Mouse (Mus musculus) erythroblast, embryonic 14.5 days (primary cell): Measurements from ENCODE around the gene B3galt6. TPM values are rescaled to one million over a fixed set of nuclear protein-coding genes. Genes with fewer than 3 reads are reported as not detected.

Experiments used
- H3K27me3 ChIP-seq: 2 replicates; pipeline ENCODE4 v1.6.1; 2012; ENCODE audit warnings: inconsistent platforms; ENCODE audit not compliant: control insufficient read depth
- H3K36me3 ChIP-seq: 2 replicates; pipeline ENCODE4 v1.6.1; 2012; ENCODE audit warnings: mild to moderate bottlenecking, inconsistent platforms; ENCODE audit not compliant: control insufficient read depth
- H3K4me1 ChIP-seq: 2 replicates; pipeline ENCODE4 v1.6.1; 2012; ENCODE audit warnings: inconsistent platforms; ENCODE audit not compliant: control insufficient read depth
- H3K4me3 ChIP-seq: replicated peaks from 2 replicates; pipeline ENCODE3; 2012; ENCODE audit warnings: moderate library complexity, mild to moderate bottlenecking, inconsistent platforms
- H3K9me3 ChIP-seq: 2 replicates; pipeline ENCODE4 v1.6.1; 2012; ENCODE audit warnings: low read length, inconsistent platforms, mixed read lengths; ENCODE audit not compliant: control insufficient read depth
- GATA1 ChIP-seq: IDR thresholded peaks from 2 replicates; pipeline ENCODE4 v1.6.1; 2012; ENCODE audit warnings: low read length, inconsistent platforms, mixed read lengths
- TAL1 ChIP-seq: IDR thresholded peaks from 3 replicates; pipeline ENCODE4 v1.6.1; 2012; ENCODE audit warnings: low read length, inconsistent platforms, mixed read lengths
- polyA plus RNA-seq: library from polyadenylated mRNA; stranded (reverse); fragments of >175 nt; gene quantifications from 2 replicates; pipeline ENCODE4 v1.2.3, GENCODE M21; 2012

B3galt6 gene
- polyA plus RNA-seq, 1 experiment = 0.11 TPM

DNA sequence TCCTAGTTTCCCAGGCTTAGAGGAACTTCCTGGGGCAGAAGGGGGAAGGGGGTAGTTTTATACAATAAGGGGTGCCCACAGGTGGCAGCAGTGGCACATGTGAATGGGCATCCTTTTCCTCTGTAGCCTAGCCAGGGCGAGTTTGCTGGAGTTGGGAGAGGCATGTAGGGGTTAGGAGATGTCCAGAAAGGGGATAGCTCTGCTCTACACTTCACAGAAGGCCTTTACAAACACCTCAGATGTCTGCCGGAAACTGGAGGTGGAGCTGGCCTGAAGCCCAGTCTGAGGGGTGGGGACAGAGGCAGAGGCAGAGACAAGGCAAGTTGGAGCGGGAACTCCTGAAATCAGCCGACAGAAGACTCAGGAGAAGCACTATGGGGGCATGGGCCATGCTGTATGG lies 33.6 kb upstream of the B3galt6 start, which contains the start of gene Tnfrsf18:
Gene Tnfrsf18, plus strand, starts transcription at position 152 of the 400 bp plus-strand sequence.
- H3K36me3 ChIP-seq = no peaks in the 10 kb centered on the region
- no peak within 1 kb of the TSS for H3K4me3 ChIP-seq
- peaks cover 4% of the 10 kb centered on the region for H3K4me1 ChIP-seq
- no peak for TF ChIP-seq GATA1
- TF ChIP-seq TAL1 = no peak
- H3K9me3 ChIP-seq = no peaks in the 10 kb centered on the region
- no peaks in the 10 kb centered on the region for H3K27me3 ChIP-seq

GRCm38 (mm10) chr4:156024184-156024583 lies 31.7 kb upstream of the B3galt6 start:
- Histone ChIP-seq H3K27me3 (no peaks in the 10 kb centered on the region), H3K4me3 (no peak overlapping the region), H3K36me3 (no peaks in the 10 kb centered on the region), H3K4me1 (peaks cover 4% of the 10 kb centered on the region), H3K9me3 (no peaks in the 10 kb centered on the region)
- no peak for TF ChIP-seq TAL1

DNA sequence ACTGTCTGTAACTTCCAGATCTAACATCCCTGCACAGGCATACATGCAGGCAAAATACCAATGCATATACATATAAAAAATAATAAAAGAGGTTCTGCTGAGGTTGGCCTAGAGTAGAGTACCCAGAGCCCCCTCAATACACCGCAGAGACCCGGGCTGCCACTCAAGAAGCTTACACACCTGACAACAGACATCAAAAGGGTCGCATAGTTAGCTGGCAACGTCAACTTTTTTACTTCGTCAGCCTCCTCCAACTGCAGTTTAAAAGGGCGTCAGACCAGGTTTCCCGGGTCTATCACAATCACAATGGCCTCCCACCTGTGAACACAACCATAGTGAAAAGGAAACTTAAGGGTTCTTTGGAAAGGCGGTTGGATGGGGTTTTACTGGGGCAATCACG lies 31.1 kb upstream of the B3galt6 start:
- no peak for TF ChIP-seq TAL1
- TF ChIP-seq GATA1 = no peak
- no peak overlapping the region for H3K4me3 ChIP-seq

DNA sequence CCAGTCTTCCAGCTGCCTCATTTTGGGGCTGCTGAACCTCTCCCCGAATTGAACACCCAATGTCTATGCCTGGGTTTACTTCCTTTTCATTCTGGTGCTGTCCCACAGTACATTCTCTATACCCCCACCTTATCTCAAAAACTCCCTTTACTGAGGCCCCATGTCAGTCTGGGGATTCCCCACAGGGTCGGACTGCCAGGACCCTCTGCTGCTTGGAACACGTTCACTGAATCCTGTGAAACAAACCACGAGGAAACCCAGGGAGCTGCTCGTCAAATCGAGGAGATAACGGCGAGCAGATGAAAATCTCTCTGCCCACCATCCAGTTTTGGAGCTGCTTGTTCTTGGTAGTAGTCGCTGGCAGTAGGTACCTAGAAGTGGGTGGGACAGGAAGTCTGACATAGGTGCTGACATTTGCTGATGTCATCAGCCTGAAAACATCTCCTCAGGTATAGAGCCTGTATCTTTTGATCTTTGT lies 29.5 kb upstream of the B3galt6 start:
- H3K36me3 ChIP-seq = peaks cover 4% of the 10 kb centered on the region
- H3K9me3 ChIP-seq = no peaks in the 10 kb centered on the region
- no peak overlapping the region for H3K4me3 ChIP-seq
- no peaks in the 10 kb centered on the region for H3K27me3 ChIP-seq
- peaks cover 4% of the 10 kb centered on the region for H3K4me1 ChIP-seq
- no peak for TF ChIP-seq TAL1

More for the DNA sequence above, 31.1 kb upstream of the B3galt6 start:
- Histone ChIP-seq H3K27me3 (no peaks in the 10 kb centered on the region), H3K36me3 (no peaks in the 10 kb centered on the region), H3K4me1 (peaks cover 4% of the 10 kb centered on the region), H3K9me3 (no peaks in the 10 kb centered on the region)

DNA sequence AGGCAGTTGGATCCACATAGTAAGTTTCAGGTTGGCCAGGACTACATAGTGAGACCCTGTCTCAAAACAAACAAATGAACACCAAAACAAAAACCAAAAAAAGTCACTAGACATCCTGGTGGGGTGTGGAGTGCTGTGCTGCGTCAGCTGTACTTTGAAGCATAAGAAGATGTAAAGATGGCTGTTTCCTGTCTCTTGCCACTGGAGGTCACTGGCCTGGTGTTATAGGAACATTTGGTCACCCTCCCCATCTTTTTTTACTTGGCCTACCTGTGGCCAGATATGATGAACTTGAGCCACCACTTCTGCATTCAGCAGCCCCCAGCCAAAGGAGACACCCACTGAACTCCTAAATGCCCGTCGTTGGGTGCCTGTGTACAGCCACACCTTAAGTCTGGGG lies 28.9 kb upstream of the B3galt6 start:
- no peaks in the 10 kb centered on the region for H3K27me3 ChIP-seq
- peaks cover 7% of the 10 kb centered on the region for H3K36me3 ChIP-seq

GRCm38 (mm10) chr4:156019771-156020170 lies 27.3 kb upstream of the B3galt6 start:
- H3K36me3 ChIP-seq = peaks cover 23% of the 10 kb centered on the region
- H3K4me1 ChIP-seq = peaks cover 4% of the 10 kb centered on the region
- no peaks in the 10 kb centered on the region for H3K9me3 ChIP-seq
- H3K4me3 ChIP-seq = no peak overlapping the region
- no peaks in the 10 kb centered on the region for H3K27me3 ChIP-seq
- no peak for TF ChIP-seq TAL1
- TF ChIP-seq GATA1 = no peak

More for the DNA sequence above, 28.9 kb upstream of the B3galt6 start:
- Histone ChIP-seq H3K4me3 (no peak overlapping the region), H3K9me3 (no peaks in the 10 kb centered on the region), H3K4me1 (peaks cover 4% of the 10 kb centered on the region)
- TF ChIP-seq TAL1 = no peak
- no peak for TF ChIP-seq GATA1

GRCm38 (mm10) chr4:156014436-156014835 lies 22.0 kb upstream of the B3galt6 start:
- Histone ChIP-seq H3K27me3 (no peaks in the 10 kb centered on the region), H3K4me1 (no peaks in the 10 kb centered on the region), H3K36me3 (peaks cover 74% of the 10 kb centered on the region), H3K9me3 (no peaks in the 10 kb centered on the region), H3K4me3 (no peak overlapping the region)
- TF ChIP-seq GATA1 (no peak), TAL1 (no peak)

GRCm38 (mm10) chr4:156013637-156014036 lies 21.2 kb upstream of the B3galt6 start, which contains the start of gene Tnfrsf4:
Gene Tnfrsf4 (plus strand): TSS chr4:156013843.
- Histone ChIP-seq H3K36me3 (peaks cover 82% of the 10 kb centered on the region), H3K4me3 (no peak within 1 kb of the TSS), H3K9me3 (no peaks in the 10 kb centered on the region), H3K4me1 (no peaks in the 10 kb centered on the region), H3K27me3 (no peaks in the 10 kb centered on the region)
- TF ChIP-seq TAL1 = no peak
- TF ChIP-seq GATA1 = no peak

DNA sequence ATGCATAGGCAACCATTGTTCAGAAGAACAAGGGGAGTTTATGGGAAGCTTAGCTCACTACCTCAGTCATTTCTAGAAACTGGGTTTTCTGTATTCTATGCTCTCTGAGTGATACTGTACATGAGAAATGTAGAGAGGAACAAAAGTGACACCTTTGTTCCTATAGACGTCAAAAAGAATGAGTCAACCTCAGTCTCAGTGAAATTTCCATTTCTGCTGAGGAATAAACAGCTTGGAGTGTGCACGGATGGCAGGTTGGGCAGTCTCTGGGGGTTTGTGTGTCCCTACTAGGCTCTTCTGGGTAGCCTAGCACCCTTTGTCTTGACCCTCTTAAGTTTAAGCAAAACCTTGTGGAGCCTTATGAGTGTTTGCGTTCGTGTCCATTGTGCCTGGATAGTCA lies 15.9 kb upstream of the B3galt6 start:
- Histone ChIP-seq H3K36me3 (peaks cover 95% of the 10 kb centered on the region), H3K27me3 (no peaks in the 10 kb centered on the region), H3K4me1 (no peaks in the 10 kb centered on the region), H3K9me3 (no peaks in the 10 kb centered on the region), H3K4me3 (no peak overlapping the region)
- no peak for TF ChIP-seq GATA1
- TF ChIP-seq TAL1 = no peak

GRCm38 (mm10) chr4:156004109-156004508 lies 11.7 kb upstream of the B3galt6 start:
- peaks cover 93% of the 10 kb centered on the region for H3K36me3 ChIP-seq
- H3K27me3 ChIP-seq = no peaks in the 10 kb centered on the region
- no peaks in the 10 kb centered on the region for H3K4me1 ChIP-seq
- no peak overlapping the region for H3K4me3 ChIP-seq
- H3K9me3 ChIP-seq = no peaks in the 10 kb centered on the region
- TF ChIP-seq GATA1 (no peak), TAL1 (no peak)
